ENCODE assay signal across 12 mouse cellular contexts in the genomic region with DNA sequence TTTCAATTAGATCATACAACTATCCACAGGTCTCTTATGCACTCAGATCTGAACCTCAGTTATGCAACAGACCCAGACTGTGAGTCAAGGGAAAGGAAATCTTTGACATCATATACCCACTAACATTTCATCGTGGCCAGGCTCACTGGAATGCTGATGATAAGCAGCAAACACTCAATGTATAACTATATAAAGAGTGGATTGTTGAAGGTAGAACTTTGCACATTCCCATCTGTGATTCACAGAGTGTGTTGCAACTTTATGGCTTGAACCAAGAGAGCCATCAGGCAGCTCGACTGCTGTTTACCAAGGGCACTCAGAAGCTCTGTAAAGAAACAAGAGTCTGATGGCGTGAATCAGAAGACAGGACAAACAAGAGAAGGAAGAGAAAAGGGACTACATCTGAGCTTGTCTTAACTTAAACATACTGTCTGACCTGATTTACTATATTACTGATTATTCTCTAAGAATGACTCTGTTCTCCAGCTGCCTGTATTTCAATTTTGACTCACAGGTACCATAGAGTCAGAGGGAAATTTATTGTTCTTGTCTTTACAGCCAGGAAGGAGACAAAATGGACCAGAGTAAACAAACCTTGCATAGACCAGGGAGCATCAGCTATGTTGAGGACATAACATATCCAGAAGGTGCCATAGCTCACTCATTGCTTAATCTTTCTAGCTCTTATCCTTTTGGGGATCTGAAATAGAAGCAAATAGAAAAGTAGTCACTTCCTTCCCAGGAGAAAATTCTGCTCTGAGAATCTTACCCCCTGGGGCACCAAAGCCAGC.
"Had no signal": no experiment of that assay in that cellular context is flagged by ENCODE, and none has a peak within 500 bp of the region (broad histone marks: within the 10 kb centered on the region; RNA-seq: fewer than 3 reads in every experiment).

No protein-coding gene starts in this region.

- ATAC-seq: midbrain, embryonic 13.5 days had no signal

- H3K4me2 ChIP-seq: liver, embryonic 11.5 days; liver, embryonic 15.5 days; midbrain, embryonic 13.5 days had no signal

- H3K27ac ChIP-seq: left cerebral cortex, adult 2 months; limb, embryonic 10.5 days; liver, embryonic 15.5 days; midbrain, embryonic 13.5 days; stomach, postnatal 0 days had no signal

- H3K4me1 ChIP-seq: limb, embryonic 10.5 days; liver, embryonic 15.5 days; midbrain, embryonic 13.5 days had no signal

- H3K4me3 ChIP-seq: left cerebral cortex, adult 2 months; limb, embryonic 10.5 days; liver, embryonic 15.5 days; midbrain, embryonic 13.5 days had no signal

- H3K9ac ChIP-seq: liver, embryonic 15.5 days; midbrain, embryonic 13.5 days had no signal

- DNase-seq: kidney, adult 18-20 months; kidney, postnatal 14 days; lung, postnatal 14 days; right cerebral cortex, adult 18-20 months; right cerebral cortex, postnatal 25 days; thymus, postnatal 4 days had no signal

- H3K27me3 ChIP-seq: liver, embryonic 15.5 days; midbrain, embryonic 13.5 days had no signal

- H3K36me3 ChIP-seq: limb, embryonic 10.5 days; liver, embryonic 15.5 days; midbrain, embryonic 13.5 days had no signal

- H3K9me3 ChIP-seq: limb, embryonic 10.5 days; liver, embryonic 15.5 days; midbrain, embryonic 13.5 days had no signal
